15 mouse cellular contexts compared by ENCODE assay signal in the genomic region with DNA sequence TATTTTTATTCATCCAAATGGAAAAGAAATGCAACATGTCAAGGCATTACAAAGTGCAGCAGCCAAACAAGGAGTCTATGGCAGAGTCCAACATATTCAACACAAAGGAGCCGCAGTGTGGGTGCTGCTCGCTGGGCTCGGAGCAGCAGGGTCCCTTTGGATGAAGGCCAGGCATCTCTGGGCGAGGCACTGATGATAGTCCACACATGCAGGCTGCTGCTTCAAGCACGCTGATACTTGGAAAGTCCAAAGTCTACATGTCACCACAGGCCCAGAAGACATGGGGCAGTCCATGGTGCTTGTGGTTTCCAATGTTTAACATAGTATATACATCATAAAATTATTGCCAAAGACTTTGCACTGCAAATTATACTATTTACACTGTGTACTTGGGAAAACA. TPM values are rescaled to one million over a fixed set of nuclear protein-coding genes. Genes with fewer than 3 reads are reported as not detected.
DNase-seq lines count a peak whose midpoint lies in the region; ATAC-seq lines count a peak whose summit lies in the region.
"Had no signal": no experiment of that assay in that cellular context is flagged by ENCODE, and none has a peak within 500 bp of the region (broad histone marks: within the 10 kb centered on the region; RNA-seq: fewer than 3 reads in every experiment).

No protein-coding gene starts in this region.

- no peak overlapping the region for H3K27ac ChIP-seq in forebrain, embryonic 14.5 days (ENCODE audit: low read depth, low read length)
- H3K27ac ChIP-seq in forebrain, embryonic 16.5 days (ENCODE audit: low read length) = no peak overlapping the region
- no peak overlapping the region for H3K27ac ChIP-seq in kidney, embryonic 14.5 days (ENCODE audit: low read depth, low read length)
- H3K27ac ChIP-seq in neural tube, embryonic 15.5 days (replicated peaks) = 0 out of 2 replicates have a peak overlapping the region, but pooled peaks have one; percentile 15
- H3K27ac ChIP-seq: embryonic facial prominence, embryonic 12.5 days; heart, embryonic 13.5 days; limb, embryonic 13.5 days; midbrain, embryonic 12.5 days had no signal

- WGBS in forebrain, embryonic 14.5 days = 75% methylated on average over 5 of the region's 5 CpGs
- 51% methylated on average over 5 of the region's 5 CpGs for WGBS in forebrain, embryonic 16.5 days
- 96% methylated on average over 5 of the region's 5 CpGs for WGBS in kidney, embryonic 14.5 days
- 70% methylated on average over 5 of the region's 5 CpGs for WGBS in neural tube, embryonic 15.5 days

- no peak for ATAC-seq in forebrain, embryonic 14.5 days
- ATAC-seq in forebrain, embryonic 16.5 days = no peak
- no peak for ATAC-seq in kidney, embryonic 14.5 days (ENCODE audit: low FRiP score, low TSS enrichment)
- no peak for ATAC-seq in neural tube, embryonic 15.5 days (ENCODE audit: low FRiP score)

- no peak overlapping the region for H3K9ac ChIP-seq in forebrain, embryonic 14.5 days (ENCODE audit: low read length)
- no peak overlapping the region for H3K9ac ChIP-seq in forebrain, embryonic 16.5 days (replicated peaks; ENCODE audit: low read depth, low read length)
- no peak overlapping the region for H3K9ac ChIP-seq in kidney, embryonic 14.5 days (ENCODE audit: low read depth, low read length)
- no peak overlapping the region for H3K9ac ChIP-seq in neural tube, embryonic 15.5 days (replicated peaks)
- H3K9ac ChIP-seq: embryonic facial prominence, embryonic 12.5 days; heart, embryonic 13.5 days; limb, embryonic 13.5 days; midbrain, embryonic 12.5 days had no signal

- H3K4me3 ChIP-seq in forebrain, embryonic 14.5 days (ENCODE audit: low read depth, low read length) = no peak overlapping the region
- H3K4me3 ChIP-seq in forebrain, embryonic 16.5 days (replicated peaks; ENCODE audit: low read length) = no peak overlapping the region
- no peak overlapping the region for H3K4me3 ChIP-seq in kidney, embryonic 14.5 days (ENCODE audit: low read length)
- no peak overlapping the region for H3K4me3 ChIP-seq in neural tube, embryonic 15.5 days (replicated peaks)
- H3K4me3 ChIP-seq: embryonic facial prominence, embryonic 12.5 days; heart, embryonic 13.5 days; limb, embryonic 13.5 days; midbrain, embryonic 12.5 days had no signal

- peaks cover 59% of the 10 kb centered on the region for H3K36me3 ChIP-seq in forebrain, embryonic 14.5 days (ENCODE audit: control insufficient read depth, insufficient read depth, low read length)
- H3K36me3 ChIP-seq in forebrain, embryonic 16.5 days (ENCODE audit: control insufficient read depth, insufficient read depth) = peaks cover 19% of the 10 kb centered on the region
- H3K36me3 ChIP-seq in kidney, embryonic 14.5 days (ENCODE audit: control insufficient read depth, insufficient read depth, low read length) = peaks cover 37% of the 10 kb centered on the region
- peaks cover 39% of the 10 kb centered on the region for H3K36me3 ChIP-seq in neural tube, embryonic 15.5 days

- intact Hi-C loops in heart, postnatal 36 days (cut with DNase I) = no loop called here

- no peaks in the 10 kb centered on the region for H3K27me3 ChIP-seq in forebrain, embryonic 14.5 days (replicated peaks; ENCODE audit: control insufficient read depth, insufficient read depth, low read length)
- no peaks in the 10 kb centered on the region for H3K27me3 ChIP-seq in forebrain, embryonic 16.5 days (replicated peaks; ENCODE audit: control insufficient read depth, insufficient read depth, low read length)
- no peaks in the 10 kb centered on the region for H3K27me3 ChIP-seq in kidney, embryonic 14.5 days (ENCODE audit: control insufficient read depth, insufficient read depth, low read length)
- no peaks in the 10 kb centered on the region for H3K27me3 ChIP-seq in neural tube, embryonic 15.5 days (replicated peaks)
- H3K27me3 ChIP-seq: embryonic facial prominence, embryonic 12.5 days; heart, embryonic 13.5 days; limb, embryonic 13.5 days; midbrain, embryonic 12.5 days; Patski had no signal

- H3K9me3 ChIP-seq in forebrain, embryonic 14.5 days (replicated peaks; ENCODE audit: control insufficient read depth, low read length) = no peaks in the 10 kb centered on the region
- no peaks in the 10 kb centered on the region for H3K9me3 ChIP-seq in forebrain, embryonic 16.5 days (ENCODE audit: control insufficient read depth, low read length)
- no peaks in the 10 kb centered on the region for H3K9me3 ChIP-seq in kidney, embryonic 14.5 days (ENCODE audit: control insufficient read depth, low read length)
- H3K9me3 ChIP-seq in neural tube, embryonic 15.5 days (replicated peaks) = no peaks in the 10 kb centered on the region
- H3K9me3 ChIP-seq: embryonic facial prominence, embryonic 12.5 days; heart, embryonic 13.5 days; limb, embryonic 13.5 days; midbrain, embryonic 12.5 days had no signal

- DNase-seq in forebrain, embryonic 14.5 days (ENCODE audit: low spot score) = peak; percentile 31
- DNase-seq in kidney, postnatal 36 days = peak; percentile 24 to 26
- DNase-seq in neural tube, embryonic 10.5 days (ENCODE audit: extremely low spot score, low spot score) = no peak
- DNase-seq in urinary bladder, postnatal 25 days (ENCODE audit: low spot score) = peak; percentile 15
- DNase-seq in heart, postnatal 36 days = no peak
- DNase-seq: adrenal gland, postnatal 14 days; thymus, postnatal 36 days had no signal

- no peaks in the 10 kb centered on the region for H3K4me1 ChIP-seq in forebrain, embryonic 14.5 days (ENCODE audit: control insufficient read depth, insufficient read depth, low read length)
- H3K4me1 ChIP-seq in forebrain, embryonic 16.5 days (replicated peaks; ENCODE audit: control insufficient read depth, insufficient read depth, low read length) = no peaks in the 10 kb centered on the region
- H3K4me1 ChIP-seq in kidney, embryonic 14.5 days (ENCODE audit: control insufficient read depth, insufficient read depth, low read length) = no peaks in the 10 kb centered on the region
- H3K4me1 ChIP-seq in neural tube, embryonic 15.5 days = no peaks in the 10 kb centered on the region
- H3K4me1 ChIP-seq: embryonic facial prominence, embryonic 12.5 days; limb, embryonic 13.5 days; midbrain, embryonic 12.5 days had no signal

- no peak overlapping the region for H3K4me2 ChIP-seq in forebrain, embryonic 14.5 days (ENCODE audit: low read length)
- H3K4me2 ChIP-seq in forebrain, embryonic 16.5 days (ENCODE audit: low read length) = no peak overlapping the region
- H3K4me2 ChIP-seq in kidney, embryonic 14.5 days (replicated peaks; ENCODE audit: low read depth, low read length) = no peak overlapping the region
- H3K4me2 ChIP-seq in neural tube, embryonic 15.5 days = no peak overlapping the region
- H3K4me2 ChIP-seq: embryonic facial prominence, embryonic 12.5 days; heart, embryonic 13.5 days; limb, embryonic 13.5 days; midbrain, embryonic 12.5 days had no signal

RNA-seq across cellular contexts. Expression of gene Gpr21, which starts 53.8 kb away (rescaled TPM):
- 20.4 and 25.9 TPM in 2 replicates for polyA plus RNA-seq in forebrain, embryonic 14.5 days (2014; fragmentation: Nextera tagmentation; extraction: Ambion mirVana)
- polyA plus RNA-seq in forebrain, embryonic 16.5 days (2015; fragmentation: Nextera tagmentation; extraction: Ambion mirVana) = 28.9 and 31.1 TPM in 2 replicates
- polyA plus RNA-seq in kidney, embryonic 14.5 days (2014; fragmentation: Nextera tagmentation; extraction: Ambion mirVana) = 1.4 and 2.7 TPM in 2 replicates
- 12.0 and 14.7 TPM in 2 replicates for polyA plus RNA-seq in neural tube, embryonic 15.5 days (2015; fragmentation: Nextera tagmentation; extraction: Ambion mirVana)
- total RNA-seq in heart, postnatal 36 days (2021) = under 1 TPM; 0.60 to 0.78 TPM

Comparison
In these comparisons a context has a peak if more than half of its experiments do, and no peak if none do; other contexts are left out.
1. DNase-seq: peak in forebrain, embryonic 14.5 days (single experiment), kidney, postnatal 36 days (2 of 2) and urinary bladder, postnatal 25 days (single experiment); none in neural tube, embryonic 10.5 days (single experiment) and heart, postnatal 36 days (0 of 2).